Mouse (Mus musculus): ENCODE measurements around the gene Aplp2.

GRCm38 (mm10) chr9:31235030-31235429 lies 23.4 kb upstream of the Aplp2 start:
- TF ChIP-seq CTCF (IDR thresholded peaks at IDR 0.05; ENCODE audit: insufficient read depth, low read length): no peak
- no peak for TF ChIP-seq POLR2A (IDR thresholded peaks at IDR 0.05; ENCODE audit: borderline replicate concordance, extremely low read depth, low read depth, low read length)
